Mouse (Mus musculus) MEL (cell line): ENCODE data around the gene Tbc1d9. TPM values are rescaled to one million over a fixed set of nuclear protein-coding genes. Genes with fewer than 3 reads are reported as not detected.

Experiments
- DNase-seq: peaks from one replicate; pipeline ENCODE4 v3.0.0; 2011; ENCODE audit warnings: low read depth, low spot score
- H3K27ac ChIP-seq: 2 replicates; pipeline ENCODE4 v1.5.1; 2012; ENCODE audit warnings: low read depth, mild to moderate bottlenecking, control low read depth, low read length, moderate library complexity; ENCODE audit not compliant: control insufficient read depth
- H3K27me3 ChIP-seq, 2 experiments: fragments of 150-350 bp in 1 of 2; sonication (generic) in 1 of 2; 2 replicates each; pipeline ENCODE4 v1.6.1; 2012; ENCODE audit warnings: low read length in 2 of 2, mild to moderate bottlenecking in 2 of 2, improper control_type of control experiment in 1 of 2, moderate library complexity in 1 of 2; ENCODE audit not compliant: insufficient read depth in 2 of 2, control insufficient read depth in 1 of 2
- H3K36me3 ChIP-seq, 2 experiments: 2 replicates each; pipeline ENCODE4 v1.6.1; 2012 to 2014; ENCODE audit warnings: low read length in 2 of 2, improper control_type of control experiment in 1 of 2, inconsistent platforms in 1 of 2, mild to moderate bottlenecking in 1 of 2; ENCODE audit not compliant: insufficient read depth in 2 of 2, control insufficient read depth in 1 of 2
- H3K4me1 ChIP-seq, 2 experiments: fragments of 150-350 bp in 1 of 2; sonication (generic) in 1 of 2; 2 replicates each; pipeline ENCODE4 v1.6.1; 2012; ENCODE audit warnings: low read length in 2 of 2, improper control_type of control experiment in 1 of 2, mild to moderate bottlenecking in 1 of 2; ENCODE audit not compliant: insufficient read depth in 2 of 2, control insufficient read depth in 1 of 2
- H3K4me3 ChIP-seq, 2 experiments: fragments of 150-350 bp in 1 of 2; sonication (generic) in 1 of 2; 2 replicates each; pipeline ENCODE4 v1.5.1; 2012; ENCODE audit warnings: low read depth in 2 of 2, low read length in 2 of 2, mild to moderate bottlenecking in 2 of 2, moderate library complexity in 2 of 2, control low read depth in 1 of 2, improper control_type of control experiment in 1 of 2; ENCODE audit not compliant: control insufficient read depth in 1 of 2, insufficient read depth in 1 of 2
- H3K79me2 ChIP-seq: 2 replicates; pipeline ENCODE4 v1.6.1; 2012; ENCODE audit warnings: mild to moderate bottlenecking, low read length, moderate library complexity; ENCODE audit not compliant: control insufficient read depth, poor library complexity, insufficient read depth
- H3K9ac ChIP-seq: 2 replicates; pipeline ENCODE4 v1.6.1; 2012; ENCODE audit warnings: low read depth, mild to moderate bottlenecking, control low read depth, low read length, moderate library complexity; ENCODE audit not compliant: control insufficient read depth, poor library complexity, severe bottlenecking
- H3K9me3 ChIP-seq: fragments of 150-350 bp; sonication (generic); replicated peaks from 2 replicates; pipeline ENCODE4 v1.6.1; 2012; ENCODE audit warnings: mild to moderate bottlenecking, low read length, improper control_type of control experiment, moderate library complexity; ENCODE audit not compliant: insufficient read depth
- BHLHE40 ChIP-seq: IDR thresholded peaks from 2 replicates; pipeline ENCODE4 v1.6.1; 2012; ENCODE audit warnings: low read depth, mild to moderate bottlenecking, inconsistent platforms, low read length, improper control_type of control experiment, borderline replicate concordance
- CHD1 ChIP-seq: IDR thresholded peaks from 2 replicates; pipeline ENCODE4 v1.6.1; 2012; ENCODE audit warnings: low read depth, mild to moderate bottlenecking, inconsistent platforms, low read length, improper control_type of control experiment
- CTCF ChIP-seq, 3 experiments: IDR thresholded peaks in 2 of 3; conservative IDR thresholded peaks in 1 of 3; 2 replicates each; pipeline ENCODE4 v1.5.1; 2011 to 2012; ENCODE audit warnings: low read length in 3 of 3, low read depth in 2 of 3, mild to moderate bottlenecking in 2 of 3, improper control_type of control experiment in 1 of 3, inconsistent platforms in 1 of 3, mixed read lengths in 1 of 3, moderate library complexity in 1 of 3; ENCODE audit not compliant: control insufficient read depth in 1 of 3, insufficient read depth in 1 of 3, poor library complexity in 1 of 3, severe bottlenecking in 1 of 3
- E2F4 ChIP-seq: IDR thresholded peaks from 2 replicates; pipeline ENCODE4 v1.6.1; 2011; ENCODE audit warnings: low read depth, low read length, improper control_type of control experiment, borderline replicate concordance
- ELF1 ChIP-seq: IDR thresholded peaks from 2 replicates; pipeline ENCODE4 v1.6.1; 2014; ENCODE audit warnings: low read depth, mild to moderate bottlenecking, inconsistent platforms, low read length, improper control_type of control experiment, moderate library complexity
- GATA1 ChIP-seq: IDR thresholded peaks from 2 replicates; pipeline ENCODE4 v1.6.1; 2011; ENCODE audit warnings: low read depth, low read length, improper control_type of control experiment
- HCFC1 ChIP-seq: IDR thresholded peaks from 2 replicates; pipeline ENCODE4 v1.6.1; 2012; ENCODE audit warnings: low read depth, mild to moderate bottlenecking, inconsistent platforms, low read length, improper control_type of control experiment, moderate library complexity
- JUND ChIP-seq: IDR thresholded peaks from 2 replicates; pipeline ENCODE4 v1.6.1; 2011; ENCODE audit warnings: low read depth, mild to moderate bottlenecking, improper control_type of control experiment, low read length
- KAT2A ChIP-seq: conservative IDR thresholded peaks from 2 replicates; pipeline ENCODE4 v1.6.1; 2012; ENCODE audit warnings: low read depth, low read length, improper control_type of control experiment, inconsistent platforms
- MAFK ChIP-seq: IDR thresholded peaks from 2 replicates; pipeline ENCODE4 v1.6.1; 2011; ENCODE audit warnings: low read depth, mild to moderate bottlenecking, low read length, improper control_type of control experiment, borderline replicate concordance
- MEF2A ChIP-seq: IDR thresholded peaks from 2 replicates; pipeline ENCODE4 v1.6.1; 2014; ENCODE audit warnings: low read depth, mild to moderate bottlenecking, inconsistent platforms, low read length, improper control_type of control experiment; ENCODE audit not compliant: poor library complexity, insufficient replicate concordance, severe bottlenecking; ENCODE audit errors: extremely low read depth
- MXI1 ChIP-seq: IDR thresholded peaks from 2 replicates; pipeline ENCODE4 v1.6.1; 2011; ENCODE audit warnings: mild to moderate bottlenecking, low read depth, low read length, improper control_type of control experiment
- MYB ChIP-seq: IDR thresholded peaks from 2 replicates; pipeline ENCODE4 v1.6.1; 2011; ENCODE audit warnings: mild to moderate bottlenecking, low read depth, low read length, improper control_type of control experiment
- POLR2A ChIP-seq, 2 experiments: IDR thresholded peaks; 2 replicates each; pipeline ENCODE4 v1.6.1; 2011 to 2012; ENCODE audit warnings: low read length in 2 of 2, mild to moderate bottlenecking in 2 of 2, control low read depth in 1 of 2, improper control_type of control experiment in 1 of 2, low read depth in 1 of 2, moderate library complexity in 1 of 2; ENCODE audit not compliant: control insufficient read depth in 1 of 2, insufficient read depth in 1 of 2, poor library complexity in 1 of 2
- POLR2AphosphoS2 ChIP-seq: IDR thresholded peaks from 2 replicates; pipeline ENCODE4 v1.6.1; 2011; ENCODE audit warnings: low read length, improper control_type of control experiment
- POLR2AphosphoS5 ChIP-seq: IDR thresholded peaks from 2 replicates; pipeline ENCODE4 v1.6.1; 2012; ENCODE audit warnings: low read depth, borderline replicate concordance, mild to moderate bottlenecking, inconsistent platforms, low read length, moderate library complexity, mixed read lengths
- RCOR1 ChIP-seq: IDR thresholded peaks from 2 replicates; pipeline ENCODE4 v1.6.1; 2012; ENCODE audit warnings: low read depth, mild to moderate bottlenecking, inconsistent platforms, low read length, improper control_type of control experiment
- SMC3 ChIP-seq: IDR thresholded peaks from 2 replicates; pipeline ENCODE4 v1.6.1; 2011; ENCODE audit warnings: low read depth, low read length, improper control_type of control experiment
- TAL1 ChIP-seq: IDR thresholded peaks from 2 replicates; pipeline ENCODE4 v1.6.1; 2012; ENCODE audit warnings: mild to moderate bottlenecking, inconsistent platforms, low read length, moderate library complexity, mixed read lengths
- UBTF ChIP-seq: IDR thresholded peaks from 2 replicates; pipeline ENCODE4 v1.6.1; 2012; ENCODE audit warnings: low read depth, mild to moderate bottlenecking, inconsistent platforms, low read length, improper control_type of control experiment, moderate library complexity, borderline replicate concordance; ENCODE audit not compliant: insufficient read depth
- USF2 ChIP-seq, 2 experiments: IDR thresholded peaks; 2 replicates each; pipeline ENCODE4 v1.6.1; 2011 to 2012; ENCODE audit warnings: improper control_type of control experiment in 2 of 2, low read length in 2 of 2, borderline replicate concordance in 1 of 2, inconsistent platforms in 1 of 2, low read depth in 1 of 2, mild to moderate bottlenecking in 1 of 2; ENCODE audit not compliant: insufficient read depth in 1 of 2
- ZC3H11A ChIP-seq: IDR thresholded peaks from 2 replicates; pipeline ENCODE4 v1.6.1; 2012; ENCODE audit warnings: low read depth, mild to moderate bottlenecking, inconsistent platforms, low read length, improper control_type of control experiment
- ZKSCAN1 ChIP-seq: IDR thresholded peaks from 2 replicates; pipeline ENCODE4 v1.6.1; 2012; ENCODE audit warnings: low read depth, mild to moderate bottlenecking, inconsistent platforms, low read length, improper control_type of control experiment, moderate library complexity
- ZMIZ1 ChIP-seq: IDR thresholded peaks from 2 replicates; pipeline ENCODE4 v1.6.1; 2012; ENCODE audit warnings: low read depth, mild to moderate bottlenecking, inconsistent platforms, low read length, improper control_type of control experiment, moderate library complexity
- ZNF384 ChIP-seq: IDR thresholded peaks from 2 replicates; pipeline ENCODE4 v1.6.1; 2012; ENCODE audit warnings: low read depth, mild to moderate bottlenecking, inconsistent platforms, low read length, improper control_type of control experiment
- polyA plus RNA-seq, 2 experiments: library from polyadenylated mRNA; stranded (reverse) in 1 of 2; unstranded in 1 of 2; fragments of >175 nt in 1 of 2; fragments of >200 nt in 1 of 2; gene quantifications; 2 replicates each; pipeline versions ENCODE4 v1.2.1 to v1.2.4; 2012; ENCODE audit warnings: low replicate concordance in 2 of 2, low read depth in 1 of 2; ENCODE audit not compliant: insufficient read length in 2 of 2, insufficient read depth in 1 of 2, missing spikeins in 1 of 2
- total RNA-seq: library from RNA; depleted of rRNA; stranded (reverse); fragments of 300-350 nt; gene quantifications from 2 replicates; pipeline ENCODE4 v1.2.3, GENCODE M21; 2012

Gene Tbc1d9
- total and polyA plus RNA-seq, 3 experiments, result not detected

DNA sequence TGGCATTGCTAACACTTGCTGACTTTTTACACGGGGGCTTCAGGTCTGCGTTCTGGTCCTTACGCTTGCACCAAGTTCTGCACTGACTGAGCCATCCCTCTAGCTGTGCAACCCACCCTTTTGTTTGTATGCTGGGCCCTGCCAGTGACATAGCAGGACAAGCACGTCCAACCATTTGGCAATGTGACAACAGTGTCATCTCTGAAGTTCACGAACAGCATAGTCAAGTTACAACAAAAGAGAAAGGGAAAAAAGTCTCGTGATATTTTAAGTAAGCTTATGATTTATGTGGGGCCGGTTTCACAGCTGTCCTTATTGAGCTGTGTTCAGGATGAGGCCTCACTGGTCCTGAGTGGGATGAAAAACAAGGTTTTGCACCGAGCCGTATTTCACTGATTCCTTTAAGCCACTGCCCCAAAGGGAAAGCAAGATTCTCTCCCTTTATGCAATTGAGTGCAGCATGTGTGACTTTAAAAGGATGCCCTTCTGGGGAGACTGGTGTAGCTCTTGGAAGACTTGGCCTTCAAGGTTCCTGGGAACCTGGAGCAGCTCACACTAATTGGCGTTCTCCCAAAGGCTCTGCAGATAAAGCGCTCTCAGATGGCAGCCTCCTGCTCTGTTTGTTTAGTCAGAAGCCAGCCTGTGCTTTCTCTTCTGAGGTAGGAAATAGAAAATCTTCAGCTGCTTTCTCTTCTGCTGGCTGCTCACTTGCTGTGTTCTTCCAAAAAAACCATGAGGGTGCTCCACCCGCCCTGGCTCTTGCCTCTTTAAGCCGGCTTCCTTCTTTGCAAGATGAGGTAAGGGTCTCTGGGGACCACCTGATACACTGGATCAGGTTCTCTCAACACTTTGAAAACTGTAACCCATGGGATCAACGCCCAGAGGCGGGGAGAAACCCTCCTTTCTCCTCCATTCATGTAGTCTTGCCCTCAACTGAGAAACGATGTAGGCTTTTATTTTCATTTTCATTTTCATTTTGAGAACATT is 35.3 kb downstream of the Tbc1d9 start:
- Histone ChIP-seq H3K79me2 (no peaks in the 10 kb centered on the region), H3K36me3 (no peaks in the 10 kb centered on the region), H3K9me3 (no peaks in the 10 kb centered on the region), H3K9ac (no peak overlapping the region), H3K27me3 (no peaks in the 10 kb centered on the region; a peak in 1 of 4 replicates), H3K4me1 (no peaks in the 10 kb centered on the region), H3K4me3 (no peak overlapping the region), H3K27ac (no peak overlapping the region)
- TF ChIP-seq ZC3H11A (no peak), MXI1 (no peak), GATA1 (no peak), BHLHE40 (no peak), MAFK (no peak), ZMIZ1 (no peak), ZNF384 (no peak), KAT2A (no peak)
- DNase-seq, result peak; percentile 8

DNA sequence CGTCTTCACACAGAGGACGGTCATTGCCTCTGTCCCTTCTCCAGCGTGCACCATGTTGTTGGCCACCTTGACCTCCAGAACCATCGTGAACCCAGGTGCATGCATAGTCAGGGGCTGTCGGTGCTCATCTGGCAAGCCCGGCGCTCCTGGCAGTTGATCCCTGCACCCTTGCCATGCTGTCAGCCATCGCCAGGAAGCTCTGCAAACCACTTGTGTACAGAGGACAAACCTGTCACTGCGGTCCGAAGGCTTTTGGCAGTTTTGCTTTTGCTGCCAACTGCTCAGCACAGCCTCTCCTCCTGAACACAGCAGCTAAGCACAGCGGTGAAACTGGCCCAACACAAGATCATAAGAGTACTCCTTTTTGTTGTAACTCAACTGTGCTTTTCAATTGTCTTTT is 37.8 kb downstream of the Tbc1d9 start:
- H3K79me2 ChIP-seq, result no peaks in the 10 kb centered on the region
- no peaks in the 10 kb centered on the region for H3K36me3 ChIP-seq
- H3K4me1 ChIP-seq, result no peaks in the 10 kb centered on the region
- DNase-seq, result no peak
- TF ChIP-seq MEF2A, result no peak
- TF ChIP-seq E2F4, result no peak
- TF ChIP-seq HCFC1, result no peak
- no peak for TF ChIP-seq JUND
- no peak for TF ChIP-seq CTCF (IDR thresholded peaks at IDR 0.05 in 2 of 3, conservative IDR thresholded peaks at IDR 0.05 in 1 of 3; ENCODE audit: control insufficient read depth in 1 of 3, insufficient read depth in 1 of 3, low read depth in 2 of 3, low read length in 3 of 3, poor library complexity in 1 of 3, severe bottlenecking in 1 of 3)
- no peak for TF ChIP-seq BHLHE40
- no peak for TF ChIP-seq MYB
- no peak for TF ChIP-seq KAT2A
- no peak for TF ChIP-seq POLR2AphosphoS5
- no peak for TF ChIP-seq POLR2AphosphoS2
- no peak for TF ChIP-seq ZKSCAN1
- no peak for TF ChIP-seq GATA1
- no peak for TF ChIP-seq RCOR1
- TF ChIP-seq SMC3, result no peak
- TF ChIP-seq POLR2A (IDR thresholded peaks at IDR 0.05; ENCODE audit: control insufficient read depth in 1 of 2, insufficient read depth in 1 of 2, low read depth in 1 of 2, low read length in 2 of 2, poor library complexity in 1 of 2), result no peak
- TF ChIP-seq UBTF, result no peak
- no peak for TF ChIP-seq ELF1
- no peak for TF ChIP-seq CHD1
- TF ChIP-seq USF2 (IDR thresholded peaks at IDR 0.05; ENCODE audit: borderline replicate concordance in 1 of 2, insufficient read depth in 1 of 2, low read depth in 1 of 2, low read length in 2 of 2), result no peak
- TF ChIP-seq TAL1, result no peak
- H3K4me3 ChIP-seq, result no peak overlapping the region
- no peaks in the 10 kb centered on the region; a peak in 1 of 4 replicates for H3K27me3 ChIP-seq
- H3K9me3 ChIP-seq, result no peaks in the 10 kb centered on the region
- H3K9ac ChIP-seq, result no peak overlapping the region
- H3K27ac ChIP-seq, result no peak overlapping the region
